Mouse (Mus musculus): ENCODE measurements at regions not wholly inside any gene's neighbourhood (a gene's known extent, or its start where the extent isn't known, plus 50 kb on each side); places are given as distances from the start of the nearest gene placed in this dataset.

DNA sequence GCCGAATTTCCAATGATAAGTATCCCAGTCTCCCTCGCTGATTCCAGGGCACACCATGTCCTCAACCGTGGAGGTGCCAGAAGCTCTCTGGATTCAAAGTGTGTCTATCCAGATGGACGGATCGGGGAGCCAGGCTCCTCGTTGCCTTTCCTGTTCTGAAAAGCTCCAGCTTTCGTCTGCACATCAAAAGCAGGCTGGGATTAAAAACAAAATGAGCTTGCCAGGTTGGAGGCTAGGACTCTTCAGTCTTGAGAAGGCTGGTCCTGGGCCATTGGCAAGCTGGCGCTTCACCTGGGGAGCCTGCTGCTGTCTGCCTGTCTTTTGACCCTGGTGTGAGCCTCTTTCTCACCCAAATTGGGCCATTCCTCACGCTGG, 56.9 kb upstream of the Ubl3 start:
- Histone ChIP-seq H3K4me1 (replicated peaks) (peaks cover 34% of the 10 kb centered on the region), H3K27me3 (no peaks in the 10 kb centered on the region), H3K4me2 (no peak overlapping the region), H3K4me3 (no peak overlapping the region), H3K9me3 (no peaks in the 10 kb centered on the region), H3K27ac (no peak overlapping the region), H3K9ac (no peak overlapping the region), H3K36me3 (no peaks in the 10 kb centered on the region)
- no peak for ATAC-seq (ENCODE audit: low FRiP score)
- 67% methylated on average over 9 of the region's 9 CpGs for WGBS

DNA sequence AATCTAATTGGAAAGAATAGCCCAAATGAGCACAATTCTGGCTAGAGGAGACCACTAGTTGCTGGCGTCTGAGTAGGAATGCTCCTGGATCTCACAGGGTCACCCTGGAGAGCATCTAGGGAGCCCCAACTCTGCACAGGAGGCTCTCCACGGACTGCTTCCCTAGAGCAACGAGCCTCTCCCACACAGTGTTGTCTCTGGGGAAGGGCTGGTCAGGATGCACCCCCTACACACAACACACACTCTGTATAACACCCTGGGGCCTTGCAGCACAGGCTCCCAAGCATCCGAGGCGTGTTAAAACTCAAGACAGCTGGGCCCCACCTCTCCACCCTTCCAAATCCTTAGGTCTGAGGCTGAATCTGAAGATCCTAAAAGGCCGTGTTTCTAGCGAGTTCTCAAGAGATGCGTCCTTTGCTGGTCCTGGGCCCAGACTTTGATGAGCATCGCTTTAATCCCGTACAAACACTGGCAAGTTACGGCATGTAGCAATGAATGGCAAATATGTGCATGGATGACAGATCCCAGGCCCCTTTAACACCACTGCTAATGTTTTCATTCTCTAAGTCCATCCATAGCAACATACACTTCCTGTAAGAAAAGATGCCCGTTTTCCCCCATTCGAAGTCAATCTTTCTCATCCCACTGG, 56.4 kb upstream of the Ubl3 start:
- no peak overlapping the region for H3K27ac ChIP-seq

DNA sequence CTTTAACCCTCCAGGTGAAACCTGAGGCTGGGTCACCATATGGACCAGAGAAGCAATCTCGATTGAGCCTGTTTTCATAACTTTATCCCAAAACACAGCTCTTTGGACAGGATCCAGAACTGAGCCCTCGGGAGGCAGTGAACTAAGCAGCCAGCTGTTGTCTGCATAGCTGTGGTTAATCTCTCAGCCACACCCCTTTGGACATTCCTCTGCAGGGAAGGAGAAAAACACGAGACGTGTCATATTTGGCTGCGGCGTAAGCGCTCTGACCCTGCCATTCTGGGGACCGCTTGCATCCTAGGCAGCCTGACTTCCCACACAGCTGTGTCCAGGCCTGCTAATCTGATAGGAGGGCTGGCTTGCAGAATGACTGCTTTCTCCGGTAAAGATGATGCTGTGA, 55.6 kb upstream of the Ubl3 start:
- H3K4me2 ChIP-seq: no peak overlapping the region
- 35% methylated on average over 9 of the region's 9 CpGs for WGBS
- no peaks in the 10 kb centered on the region for H3K9me3 ChIP-seq
- no peak overlapping the region for H3K4me3 ChIP-seq
- no peak for ATAC-seq (ENCODE audit: low FRiP score)
- no peak overlapping the region for H3K27ac ChIP-seq
- no peaks in the 10 kb centered on the region for H3K27me3 ChIP-seq
- peaks cover 34% of the 10 kb centered on the region for H3K4me1 ChIP-seq (replicated peaks)
- no peaks in the 10 kb centered on the region for H3K36me3 ChIP-seq
- no peak overlapping the region for H3K9ac ChIP-seq

More for the DNA sequence above, 56.4 kb upstream of the Ubl3 start:
- Histone ChIP-seq H3K4me3 (no peak overlapping the region), H3K9me3 (no peaks in the 10 kb centered on the region), H3K4me2 (no peak overlapping the region), H3K4me1 (replicated peaks) (peaks cover 34% of the 10 kb centered on the region), H3K27me3 (no peaks in the 10 kb centered on the region), H3K9ac (no peak overlapping the region), H3K36me3 (no peaks in the 10 kb centered on the region)
- ATAC-seq (ENCODE audit: low FRiP score): no peak
- 81% methylated on average over 13 of the region's 13 CpGs for WGBS

DNA sequence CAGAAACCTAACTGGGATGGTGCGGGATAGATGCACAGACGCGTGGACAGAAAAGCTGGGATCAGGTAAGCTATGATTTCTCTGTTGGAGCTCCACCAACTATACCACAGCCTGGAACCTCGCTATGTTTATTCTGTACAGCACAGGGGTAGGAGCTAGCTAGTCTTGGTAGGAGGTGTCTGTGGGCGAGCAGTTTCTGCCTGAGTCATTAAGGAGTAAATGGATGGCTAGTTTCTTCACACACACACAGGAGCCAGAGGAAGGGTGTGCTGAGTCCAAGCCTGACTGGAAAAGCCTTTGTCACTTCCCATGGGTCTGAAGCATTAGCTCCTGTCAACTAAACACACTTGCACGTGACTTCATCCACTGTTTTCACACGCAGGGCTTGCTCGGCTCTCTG, 53.1 kb upstream of the Ubl3 start:
- Histone ChIP-seq H3K9me3 (no peaks in the 10 kb centered on the region), H3K27me3 (no peaks in the 10 kb centered on the region), H3K4me3 (no peak overlapping the region), H3K4me2 (no peak overlapping the region), H3K4me1 (replicated peaks) (peaks cover 27% of the 10 kb centered on the region), H3K27ac (no peak overlapping the region), H3K9ac (no peak overlapping the region), H3K36me3 (no peaks in the 10 kb centered on the region)
- 88% methylated on average over 8 of the region's 8 CpGs for WGBS
- ATAC-seq (ENCODE audit: low FRiP score): no peak

All from hindbrain, embryonic 13.5 days (tissue).